Mouse (Mus musculus): ENCODE measurements around the gene Serbp1. TPM values are rescaled to one million over a fixed set of nuclear protein-coding genes. Genes with fewer than 3 reads are reported as not detected.
"Not testable (repeated sequence)": the region's sequence is repeated elsewhere in the genome, so short reads cannot be mapped to it uniquely, and the experiment has no call there.

Serbp1 gene
- total RNA-seq (2014; fragmentation: Nextera tagmentation) = 952 and 1,071 TPM in 2 replicates
- total RNA-seq (2017) = 3,362 and 3,603 TPM in 2 replicates

GRCm38 (mm10) chr6:67237977-67238376 lies at the start of gene Serbp1:
Serbp1 (plus strand) TSS chr6:67238176.
- no peak for ATAC-seq (replicated peaks; ENCODE audit: low FRiP score, low TSS enrichment, poor library complexity, severe bottlenecking)

- no peak for ATAC-seq (replicated peaks; ENCODE audit: low FRiP score, low TSS enrichment, poor library complexity, severe bottlenecking)
These were observed 44.4 kb upstream of the Serbp1 start for GRCm38 (mm10) chr6:67193591-67193990.

DNA sequence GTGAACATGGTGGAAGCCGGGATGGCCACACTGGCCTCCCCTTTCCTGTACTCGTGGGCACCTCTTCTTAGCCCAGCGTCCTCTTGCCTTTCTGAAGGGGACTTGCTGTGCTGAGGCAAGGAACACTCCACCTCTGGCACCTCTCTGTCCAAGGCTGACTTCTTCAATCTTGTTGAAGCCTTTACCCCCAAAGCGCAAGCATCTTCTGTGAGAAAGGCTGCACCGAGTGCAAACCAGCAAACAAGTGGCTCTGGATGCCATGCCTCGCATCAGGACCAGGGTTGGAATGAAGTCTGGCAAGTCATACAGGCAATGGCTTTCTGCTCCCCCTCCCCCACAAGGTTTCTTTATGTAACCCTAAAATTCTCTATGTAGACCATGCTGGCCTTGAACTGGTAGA lies 43.4 kb upstream of the Serbp1 start:
- no peak for ATAC-seq (replicated peaks; ENCODE audit: low FRiP score, low TSS enrichment, poor library complexity, severe bottlenecking)

- no peak for ATAC-seq (replicated peaks; ENCODE audit: low FRiP score, low TSS enrichment, poor library complexity, severe bottlenecking)
These were observed 42.8 kb upstream of the Serbp1 start for GRCm38 (mm10) chr6:67195148-67195611.

- no peak for ATAC-seq (replicated peaks; ENCODE audit: low FRiP score, low TSS enrichment, poor library complexity, severe bottlenecking)
These were observed 41.2 kb upstream of the Serbp1 start for GRCm38 (mm10) chr6:67196821-67197220.

GRCm38 (mm10) chr6:67198085-67198484 lies 39.9 kb upstream of the Serbp1 start:
- no peak for ATAC-seq (replicated peaks; ENCODE audit: low FRiP score, low TSS enrichment, poor library complexity, severe bottlenecking)

DNA sequence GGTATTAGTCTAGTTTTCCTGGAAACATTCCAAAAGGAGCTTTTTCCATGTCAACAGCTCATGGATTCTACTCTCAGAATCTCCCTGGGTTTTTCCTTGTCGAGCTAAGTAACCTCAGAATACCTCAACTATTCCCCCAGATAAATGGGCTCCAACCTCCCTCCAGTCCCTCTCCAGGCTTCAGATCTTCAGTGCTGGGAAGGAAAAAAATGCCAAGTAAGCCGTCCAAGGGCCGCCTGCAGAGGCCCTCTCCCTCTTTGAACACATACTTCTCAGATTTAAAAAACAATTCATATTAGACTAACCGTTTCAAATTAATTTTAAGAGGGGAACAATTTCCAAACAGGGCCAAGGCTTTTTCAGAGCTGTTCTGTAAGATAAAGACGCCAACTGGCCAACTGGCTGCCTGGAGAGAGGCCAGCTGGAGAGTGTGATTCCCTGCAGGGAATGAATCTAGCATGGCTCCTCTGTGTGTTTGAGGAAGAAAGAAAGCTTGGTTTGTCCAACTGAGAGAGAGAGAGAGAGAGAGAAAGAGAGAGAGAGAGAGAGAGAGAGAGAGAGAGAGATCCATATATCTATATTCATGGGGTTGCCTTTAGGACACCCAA lies 37.2 kb upstream of the Serbp1 start:
- no peak for ATAC-seq (replicated peaks; ENCODE audit: low FRiP score, low TSS enrichment, poor library complexity, severe bottlenecking)

DNA sequence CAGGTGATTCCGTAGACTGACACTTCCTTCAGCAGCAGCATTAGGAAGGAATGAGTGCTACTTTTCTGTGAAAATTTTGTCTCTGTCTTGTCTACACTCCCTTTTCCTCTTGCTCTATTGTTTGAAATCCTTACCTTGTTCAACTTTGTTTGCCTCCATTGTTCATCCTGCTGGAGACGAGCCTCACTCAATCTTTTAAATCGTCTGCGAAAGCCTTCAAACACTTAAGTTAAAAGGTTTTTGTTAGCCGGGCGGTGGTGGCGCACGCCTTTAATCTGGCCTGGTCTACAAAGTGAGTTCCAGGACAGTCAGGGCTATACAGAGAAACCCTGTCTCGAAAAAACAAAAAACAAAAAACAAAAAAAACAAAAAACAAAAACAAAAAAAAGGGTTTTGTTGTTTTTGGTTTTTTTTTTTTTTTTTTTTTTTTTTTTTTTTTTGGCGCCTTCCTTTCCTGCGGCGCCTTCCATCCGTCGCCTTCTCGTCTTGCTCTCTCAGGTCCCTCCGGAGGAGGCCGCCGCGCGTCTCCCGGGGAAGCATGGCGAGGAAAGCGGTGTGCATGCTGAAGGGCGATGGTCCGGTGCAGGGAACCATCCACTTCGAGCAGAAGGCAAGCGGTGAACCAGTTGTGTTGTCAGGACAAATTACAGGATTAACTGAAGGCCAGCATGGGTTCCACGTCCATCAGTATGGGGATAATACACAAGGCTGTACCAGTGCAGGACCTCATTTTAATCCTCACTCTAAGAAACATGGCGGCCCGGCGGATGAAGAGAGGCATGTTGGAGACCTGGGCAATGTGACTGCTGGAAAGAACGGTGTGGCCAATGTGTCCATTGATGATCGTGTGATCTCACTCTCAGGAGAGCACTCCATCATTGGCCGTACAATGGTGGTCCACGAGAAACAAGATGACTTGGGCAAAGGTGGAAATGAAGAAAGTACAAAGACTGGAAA lies 32.6 kb upstream of the Serbp1 start:
- ATAC-seq (replicated peaks; ENCODE audit: low FRiP score, low TSS enrichment, poor library complexity, severe bottlenecking) = no peak

- peak; percentile 86 for ATAC-seq (replicated peaks; ENCODE audit: low FRiP score, low TSS enrichment, poor library complexity, severe bottlenecking)
These were observed 25.6 kb upstream of the Serbp1 start for GRCm38 (mm10) chr6:67212362-67212761.

- no peak for ATAC-seq (replicated peaks; ENCODE audit: low FRiP score, low TSS enrichment, poor library complexity, severe bottlenecking)
These were observed 24.4 kb upstream of the Serbp1 start for GRCm38 (mm10) chr6:67213429-67214098.

GRCm38 (mm10) chr6:67217402-67217801 lies 20.6 kb upstream of the Serbp1 start:
- no peak for ATAC-seq (replicated peaks; ENCODE audit: low FRiP score, low TSS enrichment, poor library complexity, severe bottlenecking)

DNA sequence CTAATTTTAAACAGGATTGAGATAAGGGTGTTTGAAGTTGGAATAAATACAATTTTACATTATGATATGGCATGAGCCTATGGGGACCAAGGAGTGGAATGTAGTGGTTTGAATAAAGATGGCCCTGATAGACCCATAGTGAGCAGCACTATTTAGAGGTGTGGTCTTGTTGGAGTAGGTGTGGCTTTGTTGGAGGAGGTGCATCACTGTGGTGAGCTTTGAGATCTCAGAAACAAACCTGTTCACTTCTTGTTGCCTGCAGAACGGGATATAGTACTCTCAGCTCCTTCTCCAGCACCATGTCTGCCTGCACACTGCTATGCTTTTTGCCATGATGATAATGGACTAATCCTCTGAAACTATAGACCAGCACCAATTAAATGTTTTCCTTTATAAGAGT lies 20.1 kb upstream of the Serbp1 start:
- no peak for ATAC-seq (replicated peaks; ENCODE audit: low FRiP score, low TSS enrichment, poor library complexity, severe bottlenecking)

DNA sequence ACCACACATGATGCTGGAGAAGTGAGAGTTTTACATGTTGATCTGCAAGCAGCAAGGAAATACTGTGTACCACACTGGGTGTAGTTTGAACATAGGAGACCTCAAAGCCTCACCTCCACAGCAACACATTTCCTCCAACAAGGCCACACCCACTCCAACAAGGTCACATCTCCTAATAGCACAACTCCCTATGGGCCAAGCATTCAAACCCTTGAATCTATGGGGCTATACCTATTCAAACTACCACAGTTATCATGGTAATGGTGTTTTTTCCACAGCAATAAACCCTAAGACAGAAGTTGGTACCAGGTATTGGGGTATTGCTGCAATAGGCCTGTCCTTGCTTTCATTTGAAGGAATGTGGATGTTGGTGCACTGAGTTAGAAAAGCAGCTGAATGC lies 19.4 kb upstream of the Serbp1 start:
- ATAC-seq (replicated peaks; ENCODE audit: low FRiP score, low TSS enrichment, poor library complexity, severe bottlenecking) = no peak

- not testable (repeated sequence) for ATAC-seq (replicated peaks; ENCODE audit: low FRiP score, low TSS enrichment, poor library complexity, severe bottlenecking)
These were observed 18.0 kb upstream of the Serbp1 start for GRCm38 (mm10) chr6:67219931-67220330.

GRCm38 (mm10) chr6:67220731-67221130 lies 17.2 kb upstream of the Serbp1 start:
- ATAC-seq (replicated peaks; ENCODE audit: low FRiP score, low TSS enrichment, poor library complexity, severe bottlenecking) = no peak

GRCm38 (mm10) chr6:67223082-67223481 lies 14.9 kb upstream of the Serbp1 start:
- ATAC-seq (replicated peaks; ENCODE audit: low FRiP score, low TSS enrichment, poor library complexity, severe bottlenecking) = no peak

- no peak for ATAC-seq (replicated peaks; ENCODE audit: low FRiP score, low TSS enrichment, poor library complexity, severe bottlenecking)
These were observed 14.5 kb upstream of the Serbp1 start for GRCm38 (mm10) chr6:67223499-67223898.

- ATAC-seq (replicated peaks; ENCODE audit: low FRiP score, low TSS enrichment, poor library complexity, severe bottlenecking) = no peak
These were observed 11.7 kb upstream of the Serbp1 start for GRCm38 (mm10) chr6:67226286-67226685.

DNA sequence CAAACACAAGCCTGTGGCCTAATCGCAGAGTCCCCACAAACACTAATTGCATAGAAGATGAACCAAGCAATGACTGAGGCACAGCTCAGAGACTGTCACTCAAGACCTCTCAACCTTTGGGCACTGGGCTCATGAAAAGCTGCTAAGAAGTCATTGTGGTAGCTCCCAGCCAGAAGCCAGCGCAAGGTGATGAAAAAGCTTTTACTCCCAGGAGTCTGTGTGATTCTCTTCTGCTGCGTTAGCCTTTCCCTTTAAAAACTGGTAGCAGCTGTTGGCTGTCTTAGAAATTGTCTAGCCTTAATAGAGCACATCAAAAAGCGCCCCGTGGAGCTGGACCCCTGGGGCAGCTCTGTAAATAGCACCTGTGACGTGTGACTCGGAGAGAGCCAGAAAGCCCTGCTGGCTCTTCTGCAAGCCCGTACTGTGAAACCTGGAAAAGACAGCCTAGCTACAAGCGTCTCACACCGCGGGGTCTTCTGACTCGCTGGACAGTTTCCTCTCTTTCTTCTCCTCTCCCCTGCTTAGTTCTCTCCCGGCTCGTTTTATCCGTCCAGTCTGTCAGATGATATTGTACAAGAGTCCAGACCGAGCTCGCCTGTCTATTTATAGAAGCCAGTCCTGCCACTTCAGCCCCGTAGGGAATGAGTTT lies 9.4 kb upstream of the Serbp1 start:
- 0 out of 2 replicates have a peak, but pooled peaks have one; percentile 38 for ATAC-seq (replicated peaks; ENCODE audit: low FRiP score, low TSS enrichment, poor library complexity, severe bottlenecking)
